Mouse (Mus musculus): Measurements from ENCODE around the gene Hand1. TPM values are rescaled to one million over a fixed set of nuclear protein-coding genes. Genes with fewer than 3 reads are reported as not detected.

Hand1 gene
- total and polyA plus RNA-seq, 2 experiments from 2014 or later: 2.7 TPM; not detected in 1

GRCm38 (mm10) chr11:57864577-57864976, 32.0 kb upstream of the Hand1 start:
- DNase-seq (ENCODE audit: low spot score) (no peak), ATAC-seq (ENCODE audit: insufficient read depth, low read depth) (no peak)
- Histone ChIP-seq H3K36me3 (replicated peaks; ENCODE audit: control insufficient read depth, insufficient read depth, low read length) (no peaks in the 10 kb centered on the region), H3K4me3 (ENCODE audit: low read depth, low read length) (no peak overlapping the region), H3K27me3 (ENCODE audit: control insufficient read depth, insufficient read depth, low read length) (no peaks in the 10 kb centered on the region), H3K4me1 (ENCODE audit: control insufficient read depth, insufficient read depth) (no peaks in the 10 kb centered on the region), H3K9me3 (replicated peaks; ENCODE audit: control insufficient read depth, low read length) (no peaks in the 10 kb centered on the region), H3K9ac (replicated peaks; ENCODE audit: low read depth, low read length) (no peak overlapping the region), H3K4me2 (ENCODE audit: low read depth, low read length) (no peak overlapping the region), H3K27ac (ENCODE audit: low read depth) (no peak overlapping the region)
- TF ChIP-seq CTCF (IDR thresholded peaks at IDR 0.05; ENCODE audit: low read depth) (no peak), EP300 (IDR thresholded peaks at IDR 0.05; ENCODE audit: low read depth) (no peak)
- WGBS: 35% methylated on average over 7 of the region's 8 CpGs

GRCm38 (mm10) chr11:57862088-57862487, 29.5 kb upstream of the Hand1 start:
- no peaks in the 10 kb centered on the region for H3K9me3 ChIP-seq (replicated peaks; ENCODE audit: control insufficient read depth, low read length)
- H3K4me1 ChIP-seq (ENCODE audit: control insufficient read depth, insufficient read depth): no peaks in the 10 kb centered on the region
- no peaks in the 10 kb centered on the region for H3K36me3 ChIP-seq (replicated peaks; ENCODE audit: control insufficient read depth, insufficient read depth, low read length)
- H3K27me3 ChIP-seq (ENCODE audit: control insufficient read depth, insufficient read depth, low read length): no peaks in the 10 kb centered on the region
- DNase-seq (ENCODE audit: low spot score) (no peak), ATAC-seq (ENCODE audit: insufficient read depth, low read depth) (no peak)
- H3K27ac ChIP-seq (ENCODE audit: low read depth): no peak overlapping the region
- TF ChIP-seq EP300 (IDR thresholded peaks at IDR 0.05; ENCODE audit: low read depth) (no peak), CTCF (IDR thresholded peaks at IDR 0.05; ENCODE audit: low read depth) (no peak)
- H3K4me2 ChIP-seq (ENCODE audit: low read depth, low read length): no peak overlapping the region
- WGBS: 86% methylated on average over 7 of the region's 7 CpGs
- no peak overlapping the region for H3K9ac ChIP-seq (replicated peaks; ENCODE audit: low read depth, low read length)
- no peak overlapping the region for H3K4me3 ChIP-seq (ENCODE audit: low read depth, low read length)

- Histone ChIP-seq H3K9ac (replicated peaks; ENCODE audit: low read depth, low read length) (no peak overlapping the region), H3K4me3 (ENCODE audit: low read depth, low read length) (no peak overlapping the region), H3K4me2 (ENCODE audit: low read depth, low read length) (no peak overlapping the region), H3K27ac (ENCODE audit: low read depth) (no peak overlapping the region), H3K9me3 (replicated peaks; ENCODE audit: control insufficient read depth, low read length) (no peaks in the 10 kb centered on the region), H3K27me3 (ENCODE audit: control insufficient read depth, insufficient read depth, low read length) (no peaks in the 10 kb centered on the region), H3K4me1 (ENCODE audit: control insufficient read depth, insufficient read depth) (no peaks in the 10 kb centered on the region), H3K36me3 (replicated peaks; ENCODE audit: control insufficient read depth, insufficient read depth, low read length) (no peaks in the 10 kb centered on the region)
- DNase-seq (ENCODE audit: low spot score): no peak
- TF ChIP-seq EP300 (IDR thresholded peaks at IDR 0.05; ENCODE audit: low read depth) (no peak), CTCF (IDR thresholded peaks at IDR 0.05; ENCODE audit: low read depth) (no peak)
- ATAC-seq (ENCODE audit: insufficient read depth, low read depth): no peak
- 55% methylated on average over 4 of the region's 4 CpGs for WGBS
Observed at GRCm38 (mm10) chr11:57857709-57858108, 25.1 kb upstream of the Hand1 start.

DNA sequence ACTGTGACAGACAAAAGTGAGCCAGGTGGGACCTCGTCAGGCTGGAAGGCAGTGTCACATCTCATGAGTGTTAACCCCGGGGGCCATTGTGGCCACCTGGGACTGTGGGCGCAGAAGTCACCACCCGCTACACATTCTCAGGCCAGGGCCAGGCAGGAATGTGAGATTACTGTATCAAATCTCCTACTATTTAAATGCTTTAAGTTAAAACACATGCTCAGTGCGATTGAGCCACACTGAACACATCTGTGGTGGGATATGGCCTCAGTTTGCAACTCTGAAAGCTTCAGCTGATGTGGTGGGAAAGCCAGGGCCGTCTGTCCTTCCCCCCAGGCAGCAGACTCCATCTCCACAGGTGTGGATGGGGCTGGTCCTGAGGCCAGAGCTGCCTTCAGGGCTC, 21.0 kb upstream of the Hand1 start:
- no peak overlapping the region for H3K9ac ChIP-seq (replicated peaks; ENCODE audit: low read depth, low read length)
- H3K27ac ChIP-seq (ENCODE audit: low read depth): no peak overlapping the region
- no peaks in the 10 kb centered on the region for H3K4me1 ChIP-seq (ENCODE audit: control insufficient read depth, insufficient read depth)
- H3K27me3 ChIP-seq (ENCODE audit: control insufficient read depth, insufficient read depth, low read length): 0 out of 2 replicates have a peak, but pooled peaks cover 10% of the 10 kb centered on the region
- no peak for TF ChIP-seq EP300 (IDR thresholded peaks at IDR 0.05; ENCODE audit: low read depth)
- TF ChIP-seq CTCF (IDR thresholded peaks at IDR 0.05; ENCODE audit: low read depth): no peak
- H3K9me3 ChIP-seq (replicated peaks; ENCODE audit: control insufficient read depth, low read length): no peaks in the 10 kb centered on the region
- no peaks in the 10 kb centered on the region for H3K36me3 ChIP-seq (replicated peaks; ENCODE audit: control insufficient read depth, insufficient read depth, low read length)
- WGBS: 62% methylated on average over 6 of the region's 6 CpGs
- ATAC-seq (ENCODE audit: insufficient read depth, low read depth) (no peak), DNase-seq (ENCODE audit: low spot score) (no peak)
- no peak overlapping the region for H3K4me2 ChIP-seq (ENCODE audit: low read depth, low read length)
- H3K4me3 ChIP-seq (ENCODE audit: low read depth, low read length): no peak overlapping the region

- H3K36me3 ChIP-seq (replicated peaks; ENCODE audit: control insufficient read depth, insufficient read depth, low read length): no peaks in the 10 kb centered on the region
- no peaks in the 10 kb centered on the region for H3K9me3 ChIP-seq (replicated peaks; ENCODE audit: control insufficient read depth, low read length)
- no peak overlapping the region for H3K4me2 ChIP-seq (ENCODE audit: low read depth, low read length)
- 50% methylated on average over 3 of the region's 3 CpGs for WGBS
- ATAC-seq (ENCODE audit: insufficient read depth, low read depth) (no peak), DNase-seq (ENCODE audit: low spot score) (no peak)
- H3K9ac ChIP-seq (replicated peaks; ENCODE audit: low read depth, low read length): no peak overlapping the region
- no peak for TF ChIP-seq CTCF (IDR thresholded peaks at IDR 0.05; ENCODE audit: low read depth)
- no peak for TF ChIP-seq EP300 (IDR thresholded peaks at IDR 0.05; ENCODE audit: low read depth)
- no peak overlapping the region for H3K27ac ChIP-seq (ENCODE audit: low read depth)
- no peak overlapping the region for H3K4me3 ChIP-seq (ENCODE audit: low read depth, low read length)
- H3K27me3 ChIP-seq (ENCODE audit: control insufficient read depth, insufficient read depth, low read length): peaks cover 12% of the 10 kb centered on the region; the same call in 1 of the 2 replicates
- no peaks in the 10 kb centered on the region for H3K4me1 ChIP-seq (ENCODE audit: control insufficient read depth, insufficient read depth)
Observed at GRCm38 (mm10) chr11:57850931-57851330, 18.3 kb upstream of the Hand1 start.

- Histone ChIP-seq H3K4me1 (ENCODE audit: control insufficient read depth, insufficient read depth) (no peaks in the 10 kb centered on the region), H3K36me3 (replicated peaks; ENCODE audit: control insufficient read depth, insufficient read depth, low read length) (no peaks in the 10 kb centered on the region), H3K27ac (ENCODE audit: low read depth) (no peak overlapping the region), H3K4me3 (ENCODE audit: low read depth, low read length) (no peak overlapping the region), H3K27me3 (ENCODE audit: control insufficient read depth, insufficient read depth, low read length) (peaks cover 15% of the 10 kb centered on the region; the same call in 1 of the 2 replicates), H3K9ac (replicated peaks; ENCODE audit: low read depth, low read length) (no peak overlapping the region), H3K9me3 (replicated peaks; ENCODE audit: control insufficient read depth, low read length) (no peaks in the 10 kb centered on the region), H3K4me2 (ENCODE audit: low read depth, low read length) (no peak overlapping the region)
- TF ChIP-seq CTCF (IDR thresholded peaks at IDR 0.05; ENCODE audit: low read depth): no peak
- no peak for TF ChIP-seq EP300 (IDR thresholded peaks at IDR 0.05; ENCODE audit: low read depth)
- DNase-seq (ENCODE audit: low spot score) (no peak), ATAC-seq (ENCODE audit: insufficient read depth, low read depth) (no peak)
- WGBS: 59% methylated on average over 7 of the region's 7 CpGs
Observed at GRCm38 (mm10) chr11:57850298-57850697, 17.7 kb upstream of the Hand1 start.
